Mouse (Mus musculus): ENCODE results near the gene Ap4e1. TPM values are rescaled to one million over a fixed set of nuclear protein-coding genes. Genes with fewer than 3 reads are reported as not detected.
"Not testable (repeated sequence)": the region's sequence is repeated elsewhere in the genome, so short reads cannot be mapped to it uniquely, and the experiment has no call there.

Gene Ap4e1
- polyA plus RNA-seq, 1 experiment from 2014 or later = 12.3 TPM

GRCm38 (mm10) chr2:127079066-127079465 is 70.5 kb downstream of the Ap4e1 start:
- H3K27ac ChIP-seq (ENCODE audit: poor library complexity, severe bottlenecking); H3K9me3 ChIP-seq (replicated peaks); ATAC-seq (ENCODE audit: insufficient number of reproducible peaks, low FRiP score); H3K36me3 ChIP-seq; H3K4me2 ChIP-seq; H3K9ac ChIP-seq; H3K27me3 ChIP-seq (replicated peaks); H3K4me1 ChIP-seq (replicated peaks); H3K4me3 ChIP-seq: not testable (repeated sequence)
- 66% methylated on average over 2 of the region's 2 CpGs for WGBS

GRCm38 (mm10) chr2:127079881-127080590 is 71.5 kb downstream of the Ap4e1 start:
- Histone ChIP-seq H3K4me1 (replicated peaks) (no peaks in the 10 kb centered on the region), H3K9me3 (replicated peaks) (no peaks in the 10 kb centered on the region), H3K4me3 (no peak overlapping the region), H3K36me3 (peaks cover 9% of the 10 kb centered on the region; the same call in 1 of the 2 replicates), H3K9ac (no peak overlapping the region), H3K27me3 (replicated peaks) (no peaks in the 10 kb centered on the region), H3K27ac (ENCODE audit: poor library complexity, severe bottlenecking) (no peak overlapping the region), H3K4me2 (no peak overlapping the region)
- 85% methylated on average over 11 of the region's 11 CpGs for WGBS
- ATAC-seq (ENCODE audit: insufficient number of reproducible peaks, low FRiP score) = no peak

GRCm38 (mm10) chr2:127080591-127081218 is 72.2 kb downstream of the Ap4e1 start:
- Histone ChIP-seq H3K36me3 (peaks cover 9% of the 10 kb centered on the region; the same call in 1 of the 2 replicates), H3K4me2 (no peak overlapping the region), H3K4me3 (no peak overlapping the region), H3K9ac (no peak overlapping the region), H3K4me1 (replicated peaks) (no peaks in the 10 kb centered on the region), H3K27me3 (replicated peaks) (no peaks in the 10 kb centered on the region), H3K9me3 (replicated peaks) (no peaks in the 10 kb centered on the region), H3K27ac (ENCODE audit: poor library complexity, severe bottlenecking) (no peak overlapping the region)
- no peak for ATAC-seq (ENCODE audit: insufficient number of reproducible peaks, low FRiP score)
- WGBS = 68% methylated on average over 11 of the region's 11 CpGs

GRCm38 (mm10) chr2:127086235-127086634 is 77.7 kb downstream of the Ap4e1 start:
- H3K4me2 ChIP-seq = no peak overlapping the region
- H3K36me3 ChIP-seq = peaks cover 13% of the 10 kb centered on the region
- no peaks in the 10 kb centered on the region for H3K4me1 ChIP-seq (replicated peaks)
- no peak overlapping the region for H3K9ac ChIP-seq
- ATAC-seq (ENCODE audit: insufficient number of reproducible peaks, low FRiP score) = no peak
- WGBS = 85% methylated on average over 5 of the region's 5 CpGs
- no peaks in the 10 kb centered on the region for H3K9me3 ChIP-seq (replicated peaks)
- no peak overlapping the region for H3K4me3 ChIP-seq
- no peak overlapping the region for H3K27ac ChIP-seq (ENCODE audit: poor library complexity, severe bottlenecking)
- H3K27me3 ChIP-seq (replicated peaks) = no peaks in the 10 kb centered on the region

- not testable (repeated sequence) for H3K9ac ChIP-seq; H3K4me3 ChIP-seq; H3K4me2 ChIP-seq; ATAC-seq (ENCODE audit: insufficient number of reproducible peaks, low FRiP score); H3K9me3 ChIP-seq (replicated peaks); H3K27me3 ChIP-seq (replicated peaks); H3K4me1 ChIP-seq (replicated peaks); H3K27ac ChIP-seq (ENCODE audit: poor library complexity, severe bottlenecking)
- peaks cover 15% of the 10 kb centered on the region for H3K36me3 ChIP-seq
Observed at GRCm38 (mm10) chr2:127090151-127090550, 81.6 kb downstream of the Ap4e1 start.

- WGBS = 46% methylated on average over 8 of the region's 8 CpGs
- no peak overlapping the region for H3K27ac ChIP-seq (ENCODE audit: poor library complexity, severe bottlenecking)
- H3K27me3 ChIP-seq (replicated peaks) = no peaks in the 10 kb centered on the region
- no peak overlapping the region for H3K9ac ChIP-seq
- H3K36me3 ChIP-seq = peaks cover 13% of the 10 kb centered on the region
- H3K4me3 ChIP-seq = no peak overlapping the region
- H3K4me2 ChIP-seq = no peak overlapping the region
- no peaks in the 10 kb centered on the region for H3K4me1 ChIP-seq (replicated peaks)
- no peaks in the 10 kb centered on the region for H3K9me3 ChIP-seq (replicated peaks)
- no peak for ATAC-seq (ENCODE audit: insufficient number of reproducible peaks, low FRiP score)
Observed at GRCm38 (mm10) chr2:127092000-127092399, 83.5 kb downstream of the Ap4e1 start.

- H3K4me3 ChIP-seq = no peak overlapping the region
- no peak overlapping the region for H3K27ac ChIP-seq (ENCODE audit: poor library complexity, severe bottlenecking)
- WGBS = 92% methylated on average over 4 of the region's 4 CpGs
- no peak for ATAC-seq (ENCODE audit: insufficient number of reproducible peaks, low FRiP score)
- no peaks in the 10 kb centered on the region for H3K27me3 ChIP-seq (replicated peaks)
- H3K4me2 ChIP-seq = no peak overlapping the region
- no peaks in the 10 kb centered on the region for H3K4me1 ChIP-seq (replicated peaks)
- no peaks in the 10 kb centered on the region for H3K9me3 ChIP-seq (replicated peaks)
- H3K36me3 ChIP-seq = peaks cover 94% of the 10 kb centered on the region
- no peak overlapping the region for H3K9ac ChIP-seq
Observed at GRCm38 (mm10) chr2:127108986-127109385, 100.5 kb downstream of the Ap4e1 start.

Small RNAs within 50 kb of the gene (microRNA-seq; reads per million reads assigned to microRNA genes)
- gene Gm24081 = not detected

Other genes with a start within 250 kb of the Ap4e1 start
- 2.8 and 3.0 TPM in 2 replicates for gene Usp50, start 225.2 kb upstream of the Ap4e1 start, polyA plus RNA-seq (2016; fragmentation: Nextera tagmentation; extraction: Ambion mirVana)
- gene Trpm7, start 132.5 kb upstream of the Ap4e1 start, polyA plus RNA-seq (2016; fragmentation: Nextera tagmentation; extraction: Ambion mirVana) = 46.7 and 50.4 TPM in 2 replicates
- gene Sppl2a, start 75.5 kb upstream of the Ap4e1 start, polyA plus RNA-seq (2016; fragmentation: Nextera tagmentation; extraction: Ambion mirVana) = 33.5 and 35.0 TPM in 2 replicates
- 37.5 and 39.2 TPM in 2 replicates for gene Blvra, start 61.9 kb downstream of the Ap4e1 start, polyA plus RNA-seq (2016; fragmentation: Nextera tagmentation; extraction: Ambion mirVana)
- 62.9 and 67.1 TPM in 2 replicates for gene Ncaph, start 125.2 kb downstream of the Ap4e1 start, polyA plus RNA-seq (2016; fragmentation: Nextera tagmentation; extraction: Ambion mirVana)
- 11.1 and 12.5 TPM in 2 replicates for gene Itpripl1, start 134.7 kb downstream of the Ap4e1 start, polyA plus RNA-seq (2016; fragmentation: Nextera tagmentation; extraction: Ambion mirVana)
- gene 1810024B03Rik, start 199.6 kb downstream of the Ap4e1 start, polyA plus RNA-seq (2016; fragmentation: Nextera tagmentation; extraction: Ambion mirVana) = 1.8 and 2.3 TPM in 2 replicates
- gene Snrnp200, start 199.7 kb downstream of the Ap4e1 start, polyA plus RNA-seq (2016; fragmentation: Nextera tagmentation; extraction: Ambion mirVana) = 48.8 and 49.5 TPM in 2 replicates
- gene Ciao1, start 239.1 kb downstream of the Ap4e1 start, polyA plus RNA-seq (2016; fragmentation: Nextera tagmentation; extraction: Ambion mirVana) = 50.2 and 53.7 TPM in 2 replicates
- gene Tmem127, start 239.2 kb downstream of the Ap4e1 start, polyA plus RNA-seq (2016; fragmentation: Nextera tagmentation; extraction: Ambion mirVana) = 24.7 and 27.8 TPM in 2 replicates